Mouse (Mus musculus) heart, embryonic 11.5 days (tissue): Measurements from ENCODE around the gene Ces3a. TPM values are rescaled to one million over a fixed set of nuclear protein-coding genes. Genes with fewer than 3 reads are reported as not detected.

Source experiments
- ATAC-seq: fragments of 200-750 bp; cut with Nextera tagmentation; replicated peaks from 2 replicates; pipeline ENCODE4 v1.8.0; 2017; ENCODE audit warnings: moderate library complexity; ENCODE audit not compliant: insufficient number of reproducible peaks, low FRiP score, low TSS enrichment
- H3K27ac ChIP-seq: fragments of 300-500 bp; sonication (generic); 2 replicates; pipeline ENCODE4 v1.5.1; 2014; ENCODE audit warnings: mild to moderate bottlenecking, low read depth, low read length
- H3K27me3 ChIP-seq: fragments of 300-500 bp; sonication (generic); 2 replicates; pipeline ENCODE4 v1.6.1; 2014; ENCODE audit warnings: mild to moderate bottlenecking, low read length, mixed read lengths; ENCODE audit not compliant: control insufficient read depth, insufficient read depth
- H3K36me3 ChIP-seq: fragments of 300-500 bp; sonication (generic); 2 replicates; pipeline ENCODE4 v1.6.1; 2014; ENCODE audit warnings: mild to moderate bottlenecking, low read length, moderate library complexity, mixed read lengths; ENCODE audit not compliant: control insufficient read depth, insufficient read depth
- H3K4me1 ChIP-seq: fragments of 300-500 bp; sonication (generic); 2 replicates; pipeline ENCODE4 v1.6.1; 2014; ENCODE audit warnings: low read length; ENCODE audit not compliant: control insufficient read depth, insufficient read depth
- H3K4me2 ChIP-seq: fragments of 300-500 bp; sonication (generic); 2 replicates; pipeline ENCODE4 v1.6.1; 2014; ENCODE audit warnings: mild to moderate bottlenecking, moderate library complexity
- H3K4me3 ChIP-seq: fragments of 300-500 bp; sonication (generic); 2 replicates; pipeline ENCODE4 v1.5.1; 2014; ENCODE audit warnings: low read depth, low read length
- H3K9ac ChIP-seq: fragments of 300-500 bp; sonication (generic); 2 replicates; pipeline ENCODE4 v1.6.1; 2014; ENCODE audit warnings: mild to moderate bottlenecking, low read depth, low read length, moderate library complexity
- H3K9me3 ChIP-seq: fragments of 300-500 bp; sonication (generic); replicated peaks from 2 replicates; pipeline ENCODE4 v1.6.1; 2016; ENCODE audit warnings: low read length; ENCODE audit not compliant: control insufficient read depth
- WGBS: fragments of 180-500 bp; shearing (Covaris S2); extraction: QIAGEN DNeasy Blood & Tissue Kit; methylation state at CpG from one replicate; pipeline ENCODE4 v1.1.7; 2014; ENCODE audit not compliant: insufficient replicate concordance; 5-methylcytosine and 5-hydroxymethylcytosine counted together
- polyA plus RNA-seq: library from polyadenylated mRNA; unstranded; fragments of >200 nt; fragmentation: Nextera tagmentation; extraction: Ambion mirVana; gene quantifications from 2 replicates; pipeline ENCODE4 v1.2.1, GENCODE M21; 2014

Ces3a gene
- polyA plus RNA-seq, 1 experiment from 2014 or later: not detected

GRCm38 (mm10) chr8:105104220-105104619 lies 55.8 kb downstream of the Ces3a start:
- Histone ChIP-seq H3K27me3 (no peaks in the 10 kb centered on the region), H3K4me1 (no peaks in the 10 kb centered on the region), H3K4me2 (no peak overlapping the region), H3K4me3 (no peak overlapping the region), H3K9me3 (no peaks in the 10 kb centered on the region), H3K36me3 (no peaks in the 10 kb centered on the region), H3K9ac (no peak overlapping the region), H3K27ac (no peak overlapping the region)
- 69% methylated on average over 3 of the region's 3 CpGs for WGBS
- ATAC-seq: no peak

Other genes starting within 250 kb of the Ces3a start
- not detected in 2 replicates for gene Ces2b, start 217.0 kb upstream of the Ces3a start, polyA plus RNA-seq
- not detected in 2 replicates for gene Ces2c, start 201.5 kb upstream of the Ces3a start, polyA plus RNA-seq
- not detected in 2 replicates for gene Ces2e, start 122.3 kb upstream of the Ces3a start, polyA plus RNA-seq
- not detected in 2 replicates for gene Ces2f, start 101.2 kb upstream of the Ces3a start, polyA plus RNA-seq
- gene Ces2g, start 86.9 kb upstream of the Ces3a start, polyA plus RNA-seq: 0.56 and 0.62 TPM in 2 replicates
- not detected in 2 replicates for gene Ces2h, start 47.7 kb upstream of the Ces3a start, polyA plus RNA-seq
- not detected in 2 replicates for gene Ces3b, start 35.2 kb downstream of the Ces3a start, polyA plus RNA-seq
- gene Ces4a, start 83.2 kb downstream of the Ces3a start, polyA plus RNA-seq: not detected in 2 replicates
- 57.2 and 61.2 TPM in 2 replicates for gene Cbfb, start 122.1 kb downstream of the Ces3a start, polyA plus RNA-seq
- 20.9 and 21.6 TPM in 2 replicates for gene D230025D16Rik, start 176.5 kb downstream of the Ces3a start, polyA plus RNA-seq
- 8.6 and 10.0 TPM in 2 replicates for gene B3gnt9, start 206.6 kb downstream of the Ces3a start, polyA plus RNA-seq
- 14.3 and 17.0 TPM in 2 replicates for gene Tradd, start 216.0 kb downstream of the Ces3a start, polyA plus RNA-seq
- gene Fbxl8, start 216.0 kb downstream of the Ces3a start, polyA plus RNA-seq: 2.3 and 2.8 TPM in 2 replicates
- not detected in 2 replicates for gene Hsf4, start 221.2 kb downstream of the Ces3a start, polyA plus RNA-seq
- 1.8 and 2.0 TPM in 2 replicates for gene Nol3, start 227.5 kb downstream of the Ces3a start, polyA plus RNA-seq
- 4.5 and 6.7 TPM in 2 replicates for gene 4931428F04Rik, start 241.3 kb downstream of the Ces3a start, polyA plus RNA-seq
- gene Exoc3l, start 247.5 kb downstream of the Ces3a start, polyA plus RNA-seq: 10.8 and 15.0 TPM in 2 replicates
- 70.7 and 81.9 TPM in 2 replicates for gene E2f4, start 249.1 kb downstream of the Ces3a start, polyA plus RNA-seq